Mouse (Mus musculus) spleen, postnatal 10 days (tissue): ENCODE results near the gene Tmem86b.

Experiments
- DNase-seq, 2 experiments: peaks; one replicate each; pipeline ENCODE4 v3.0.0; 2021 to 2022; ENCODE audit warnings: low spot score in 2 of 2

Gene Tmem86b

DNA sequence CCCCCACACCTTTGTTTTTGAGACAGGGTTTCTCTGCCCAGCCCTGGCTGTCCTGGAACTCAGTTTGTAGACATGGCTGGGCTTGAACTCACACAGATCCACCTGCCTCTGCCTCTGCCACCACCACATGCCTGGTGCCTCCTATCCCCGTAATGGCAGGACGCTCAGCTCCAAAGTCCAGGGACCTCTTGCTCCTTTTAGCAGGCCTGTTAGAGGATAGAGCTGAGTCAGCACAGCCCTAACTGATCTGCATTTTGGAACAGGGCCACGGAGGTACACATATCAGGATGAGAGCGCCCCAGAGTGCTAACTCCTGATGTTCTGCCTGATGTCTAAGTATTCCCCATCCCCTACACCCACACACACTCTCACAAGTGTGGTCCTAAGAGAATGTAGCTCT is at the start of gene Tmem86b:
TSS of gene Tmem86b (minus strand) at position 392 of the 400 bp plus-strand sequence.
- DNase-seq = peak; percentile 63 to 67

DNA sequence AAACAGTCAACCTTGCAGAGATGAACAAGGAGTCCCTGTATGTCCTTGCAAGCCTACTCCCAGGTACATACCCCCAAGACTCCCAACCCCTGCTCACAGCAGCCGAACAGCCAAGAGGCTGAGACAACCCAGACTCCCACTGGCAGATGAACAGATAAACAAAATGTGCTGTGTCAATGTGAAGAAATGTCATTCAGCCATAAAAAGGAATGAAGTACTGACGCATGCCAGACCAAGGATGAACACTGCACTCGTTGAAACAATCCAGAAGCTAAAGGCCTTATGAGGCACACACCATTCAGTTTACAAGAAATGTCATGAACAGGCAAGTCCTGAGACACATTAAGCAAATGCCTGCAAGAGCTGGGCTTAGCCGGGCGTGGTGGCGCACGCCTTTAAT is 44.0 kb upstream of the Tmem86b start:
- DNase-seq = no peak

GRCm38 (mm10) chr7:4674114-4674731 is 43.0 kb upstream of the Tmem86b start:
- DNase-seq = no peak

- DNase-seq = no peak
These were observed 40.7 kb upstream of the Tmem86b start for GRCm38 (mm10) chr7:4671956-4672355.

DNA sequence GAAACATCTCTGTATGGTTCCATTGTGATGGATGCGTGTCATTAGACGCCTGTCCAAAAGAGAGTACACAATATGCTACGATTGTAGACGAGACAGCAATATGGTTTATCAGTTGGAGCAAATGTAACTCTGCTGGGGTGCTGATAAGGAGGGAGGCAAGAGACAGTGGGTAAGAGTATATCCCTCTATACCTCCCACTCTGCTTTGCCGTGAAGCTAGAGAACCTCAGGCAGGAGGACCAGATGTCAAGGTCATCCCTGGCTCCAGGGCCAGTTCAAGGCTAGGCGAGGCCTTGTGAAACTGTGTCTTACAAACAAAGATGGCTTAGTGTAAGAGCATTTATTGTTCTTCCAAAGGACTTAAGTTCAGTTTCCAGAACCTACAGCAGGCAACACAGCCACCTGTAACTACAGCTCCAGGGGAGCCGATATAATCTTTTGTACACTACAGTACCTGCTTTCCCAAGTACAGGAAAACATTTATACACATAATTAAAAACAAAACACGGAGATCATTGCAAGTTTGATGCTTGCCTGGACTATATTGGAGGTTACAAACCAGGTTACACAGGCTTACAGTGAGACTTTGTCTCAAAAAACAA is 39.5 kb upstream of the Tmem86b start:
- peak in 1 of 2 experiments; percentile 43 for DNase-seq

- no peak for DNase-seq
These were observed 37.9 kb upstream of the Tmem86b start for GRCm38 (mm10) chr7:4669156-4669555.

- no peak for DNase-seq
These were observed 37.3 kb upstream of the Tmem86b start for GRCm38 (mm10) chr7:4668506-4668905.

DNA sequence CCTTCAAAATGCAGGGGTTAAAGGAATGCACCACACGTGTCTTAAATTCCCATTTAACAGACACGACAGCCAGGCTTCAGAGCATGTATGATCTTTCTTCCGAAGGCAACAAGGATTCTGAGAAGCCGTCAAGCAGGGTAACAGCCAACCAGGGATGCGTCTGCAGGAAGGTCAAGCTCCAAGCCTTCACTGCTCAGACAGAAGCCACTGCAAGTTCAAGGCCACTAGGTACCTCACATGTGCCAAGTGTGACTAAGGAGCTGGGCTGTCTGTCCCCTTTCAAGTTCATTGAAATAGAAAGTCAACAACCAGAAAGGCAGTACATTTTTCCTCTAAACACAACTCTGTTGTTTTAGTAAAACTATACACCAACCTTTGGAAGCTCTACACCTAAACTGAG is 35.6 kb upstream of the Tmem86b start:
- DNase-seq = no peak

DNA sequence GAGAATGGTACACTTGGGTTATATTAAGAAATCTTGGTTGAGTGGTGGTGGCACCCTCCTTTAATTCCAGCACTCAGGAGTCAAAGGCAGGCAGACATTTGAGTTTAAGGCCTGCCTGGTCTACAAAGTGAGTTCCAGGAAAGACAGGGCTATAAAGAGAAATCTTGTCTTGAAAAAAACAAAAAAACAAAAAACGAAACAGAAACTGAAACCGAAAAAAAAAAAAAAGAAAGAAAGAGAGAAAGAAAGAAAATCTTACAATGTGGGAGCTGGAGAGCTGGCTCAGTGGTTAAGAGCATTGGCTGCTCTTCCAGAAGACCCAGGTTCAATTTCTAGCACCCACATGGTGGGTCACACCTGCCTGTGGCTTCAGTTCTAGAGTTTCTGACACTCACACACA is 32.5 kb upstream of the Tmem86b start:
- DNase-seq = no peak

DNA sequence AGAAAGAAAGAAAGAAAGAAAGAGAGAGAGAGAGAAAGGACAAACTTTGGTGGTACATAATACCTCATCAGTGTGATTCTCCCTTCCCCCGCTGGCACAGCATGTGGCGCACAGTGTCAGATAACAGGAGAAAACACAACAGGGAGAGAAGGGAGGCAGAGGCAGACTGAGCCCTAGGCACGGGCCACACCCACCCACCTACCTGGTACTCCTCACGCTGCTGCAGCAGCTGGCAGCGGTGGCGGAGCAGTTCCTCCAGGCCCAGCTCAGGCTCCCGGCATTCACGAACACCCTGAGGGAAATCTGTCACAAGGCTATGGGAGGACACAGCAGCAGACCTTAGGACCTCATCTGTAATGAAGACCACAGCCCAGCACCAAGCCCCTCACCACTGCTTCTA is 32.0 kb upstream of the Tmem86b start:
- no peak for DNase-seq

DNA sequence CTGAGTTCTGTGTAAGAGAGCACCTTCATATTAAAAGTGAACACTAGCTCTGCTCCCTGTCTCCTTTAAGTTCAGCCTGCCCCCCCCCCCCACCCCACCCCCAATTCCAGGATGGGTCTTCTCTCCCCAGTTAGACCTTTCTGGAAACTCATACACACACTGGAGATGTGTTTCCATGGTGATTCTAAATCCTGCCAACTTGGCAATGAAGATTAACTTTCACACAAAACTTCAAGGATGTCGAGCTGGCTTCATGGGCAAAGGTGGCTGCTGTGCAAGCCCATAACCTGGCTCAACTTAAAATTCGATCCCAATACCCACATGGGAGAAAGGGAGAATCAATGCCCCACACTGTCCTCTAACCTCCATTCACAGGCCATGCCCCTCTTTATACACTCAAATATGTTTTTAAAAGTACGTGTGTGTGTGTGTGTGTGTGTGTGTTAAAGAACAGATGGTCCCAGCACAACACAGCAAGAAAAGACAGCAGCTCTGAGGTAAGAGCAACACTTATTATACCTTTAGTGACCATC is 28.8 kb upstream of the Tmem86b start:
- no peak for DNase-seq

DNA sequence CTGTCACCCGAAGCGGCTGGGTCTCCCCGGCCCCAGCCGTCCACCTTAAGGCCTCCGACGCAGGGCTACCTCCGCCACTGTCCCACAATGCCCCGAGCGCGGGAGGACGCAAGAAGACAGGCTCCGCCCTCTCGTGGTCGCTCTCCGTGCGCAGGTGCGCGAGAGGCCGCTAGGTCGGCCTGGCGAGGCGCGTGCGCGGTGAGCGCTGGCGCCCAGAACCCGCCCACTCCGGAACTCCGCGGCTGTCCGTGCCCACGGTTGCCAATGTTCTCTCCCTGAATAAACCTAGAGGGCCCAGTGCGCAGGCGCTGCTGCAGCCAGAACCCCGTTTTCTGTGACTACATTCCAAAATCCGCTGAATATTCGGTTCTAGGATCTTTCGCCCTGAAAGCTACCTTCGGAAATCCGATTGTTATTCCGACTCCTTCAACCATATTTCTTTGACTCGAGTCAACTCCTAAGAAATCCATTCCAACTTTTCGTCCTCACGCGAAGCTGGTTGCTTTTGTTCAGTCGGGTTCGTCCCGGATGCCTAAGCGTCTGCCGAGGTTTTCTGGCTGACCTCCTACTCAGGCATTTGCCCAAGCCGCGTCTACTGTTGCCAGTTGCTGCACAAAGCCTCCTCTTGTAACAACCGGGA is 27.8 kb upstream of the Tmem86b start, which contains the start of gene Ppp6r1:
TSS of gene Ppp6r1 (minus strand) at position 108 of the 640 bp plus-strand sequence.
- peak; percentile 93 to 97 for DNase-seq

GRCm38 (mm10) chr7:4658128-4658907 is 27.1 kb upstream of the Tmem86b start:
- DNase-seq = peak in 1 of 2 experiments; percentile 53

DNA sequence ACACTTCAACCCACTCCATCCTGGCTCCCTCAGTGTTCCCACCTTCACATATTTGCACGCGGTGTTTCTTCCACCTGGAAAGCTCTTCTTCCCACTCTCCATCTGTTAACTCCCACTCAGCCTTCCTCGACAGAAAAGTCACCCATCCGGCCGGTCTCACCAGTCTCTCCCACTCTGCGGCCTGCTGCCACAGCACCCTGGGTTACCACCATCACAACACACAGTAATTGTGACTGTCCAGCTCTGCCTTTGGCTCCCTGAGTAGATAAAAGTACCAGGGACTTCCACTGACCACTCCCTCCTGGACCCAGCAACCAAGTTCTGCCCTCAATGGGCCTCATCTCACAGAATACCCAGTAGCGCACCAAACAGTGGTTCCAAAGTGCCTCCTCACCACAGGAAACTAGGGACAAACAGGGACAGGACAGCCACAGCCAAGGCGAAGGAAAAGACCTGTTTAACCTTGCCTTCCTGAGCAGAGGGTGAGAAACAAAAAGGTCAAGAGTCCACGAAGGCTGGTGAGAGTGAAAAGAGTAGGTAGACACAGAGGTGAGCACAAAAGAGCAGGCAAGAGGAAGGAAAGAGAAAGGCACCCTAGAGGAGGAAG is 26.4 kb upstream of the Tmem86b start:
- DNase-seq = peak; percentile 36 to 50

- no peak for DNase-seq
These were observed 25.6 kb upstream of the Tmem86b start for GRCm38 (mm10) chr7:4656818-4657217.

GRCm38 (mm10) chr7:4655916-4656315 is 24.7 kb upstream of the Tmem86b start:
- DNase-seq = no peak

DNA sequence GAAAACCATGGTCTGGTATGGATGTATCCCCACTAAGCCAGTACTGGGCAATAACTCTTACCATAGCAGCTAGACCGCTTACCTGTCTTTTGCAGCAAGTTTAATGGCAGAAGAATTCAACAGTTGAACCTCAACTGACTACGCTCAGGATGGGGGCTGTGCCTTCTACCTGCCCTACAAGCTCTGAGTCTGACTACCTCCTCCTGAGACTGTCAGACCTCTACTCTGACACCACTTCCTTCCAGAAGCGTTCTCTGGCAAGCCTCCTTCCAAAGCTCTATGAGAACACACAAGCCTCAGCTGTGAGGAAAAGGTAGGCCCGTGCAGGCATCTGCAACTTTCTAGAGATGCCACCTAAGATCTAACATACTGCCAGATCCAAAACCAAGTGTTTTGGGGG is 24.2 kb upstream of the Tmem86b start:
- no peak for DNase-seq

GRCm38 (mm10) chr7:4654221-4654620 is 23.0 kb upstream of the Tmem86b start:
- no peak for DNase-seq

- peak in 1 of 2 experiments; percentile 79 for DNase-seq
These were observed 22.6 kb upstream of the Tmem86b start for GRCm38 (mm10) chr7:4653780-4654179.

DNA sequence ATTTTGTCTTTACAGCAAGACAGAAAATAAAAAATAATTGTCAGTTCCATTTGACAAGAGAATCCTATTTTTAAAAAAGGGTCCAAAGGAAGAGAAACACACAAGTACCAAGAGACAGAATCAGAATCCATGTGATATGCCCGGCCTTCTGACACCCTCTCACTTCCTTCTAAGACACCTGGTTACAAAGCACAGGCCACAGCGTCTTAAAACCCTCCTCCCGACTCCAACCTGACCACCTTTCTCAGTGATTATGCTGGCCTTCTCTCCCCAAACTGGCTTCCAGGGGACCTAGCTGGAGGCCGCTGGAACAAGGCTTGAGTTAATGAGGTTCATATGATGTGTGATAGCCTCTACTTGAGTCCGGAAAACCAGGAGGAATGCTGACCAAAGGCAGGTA is 22.1 kb upstream of the Tmem86b start:
- no peak for DNase-seq

DNA sequence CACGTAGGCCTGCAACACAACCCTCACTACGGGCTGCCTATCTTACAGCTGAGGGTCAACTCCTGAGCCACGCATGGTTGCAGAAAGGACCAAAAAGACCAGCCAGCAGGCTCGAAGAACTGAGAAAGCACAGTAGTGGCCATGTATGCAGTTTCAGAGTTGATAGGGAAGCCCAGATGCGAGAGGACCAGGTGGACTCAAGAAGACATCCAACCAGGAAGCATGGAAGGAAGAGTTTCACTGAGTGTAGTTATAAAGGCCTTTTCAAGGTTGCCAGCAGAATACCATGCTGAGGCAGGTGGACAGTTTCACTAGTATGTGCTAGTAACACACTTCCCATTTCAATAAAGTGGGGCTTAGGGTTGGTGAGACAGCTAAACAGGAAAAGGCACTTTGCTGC is 21.5 kb upstream of the Tmem86b start:
- DNase-seq = no peak

DNA sequence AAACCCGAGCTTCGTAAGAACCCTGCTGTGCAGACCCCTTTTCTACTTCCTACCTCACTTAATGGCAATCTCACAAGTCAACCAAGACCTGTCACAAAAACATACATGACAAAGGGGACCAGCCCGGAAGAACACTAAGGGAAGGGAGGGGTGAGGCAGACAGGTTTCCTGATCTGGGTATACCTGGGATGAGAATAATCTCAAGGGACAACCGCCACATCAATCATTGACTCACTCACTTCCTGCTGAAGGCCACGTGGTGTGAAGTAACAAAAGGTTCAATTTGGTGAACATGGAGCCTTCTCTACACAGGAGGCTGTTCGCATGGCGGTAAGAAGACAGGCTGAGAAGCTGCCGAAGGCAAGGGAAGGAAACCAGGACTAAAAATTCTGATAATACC is 20.4 kb upstream of the Tmem86b start:
- no peak for DNase-seq
